Mouse (Mus musculus) E14TG2a.4 (cell line): ENCODE results near the gene Gcn1l1.
A peak's percentile ranks its signal among the peaks of the same experiment; 100 is the strongest.

ENCODE experiments used
- H3K27me3 ChIP-seq: 2 replicates; pipeline ENCODE4 v1.6.1; 2014; ENCODE audit warnings: low read length, control low read depth; ENCODE audit not compliant: insufficient read depth
- H3K36me3 ChIP-seq: 2 replicates; pipeline ENCODE4 v1.6.1; 2014; ENCODE audit warnings: low read length, control low read depth; ENCODE audit not compliant: insufficient read depth
- H3K4me1 ChIP-seq: replicated peaks from 2 replicates; pipeline ENCODE4 v1.6.1; 2014; ENCODE audit warnings: low read depth, low read length, control low read depth
- H3K4me3 ChIP-seq: replicated peaks from 2 replicates; pipeline ENCODE4 v1.5.1; 2014; ENCODE audit warnings: mild to moderate bottlenecking, low read length
- H3K9me3 ChIP-seq: 2 replicates; pipeline ENCODE4 v1.6.1; 2014; ENCODE audit warnings: low read length, control low read depth
- CTCF ChIP-seq: conservative IDR thresholded peaks from 2 replicates; pipeline ENCODE4 v1.5.1; 2014; ENCODE audit warnings: low read length
- NANOG ChIP-seq: IDR thresholded peaks from 2 replicates; pipeline ENCODE4 v1.6.1; 2014; ENCODE audit warnings: borderline replicate concordance, low read length, mixed read lengths
- POU5F1 ChIP-seq: IDR thresholded peaks from 2 replicates; pipeline ENCODE4 v1.6.1; 2014; ENCODE audit warnings: low read length, borderline replicate concordance

Gcn1l1 gene

DNA sequence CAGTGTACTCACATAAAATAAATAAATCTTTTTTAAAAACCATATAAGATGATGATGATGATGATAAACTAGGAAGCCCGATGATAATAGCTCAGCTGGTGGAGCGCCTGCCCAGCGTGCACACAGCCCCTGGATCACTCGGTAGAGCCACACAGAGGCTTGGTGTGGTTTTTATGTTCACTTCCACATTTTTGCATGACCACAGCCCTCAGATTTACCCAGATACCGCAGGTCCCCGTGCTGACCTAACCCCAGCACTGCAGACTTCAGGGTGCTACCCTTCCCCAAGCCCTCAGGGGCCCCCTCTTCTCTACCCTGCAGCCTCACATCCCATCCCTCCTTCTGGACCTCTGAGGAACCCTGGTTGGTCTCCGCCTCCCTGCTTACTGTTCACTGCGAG is 63.0 kb downstream of the Gcn1l1 start:
- H3K36me3 ChIP-seq = peaks cover 7% of the 10 kb centered on the region
- TF ChIP-seq POU5F1 = no peak
- no peak for TF ChIP-seq CTCF
- TF ChIP-seq NANOG = no peak
- H3K9me3 ChIP-seq = no peaks in the 10 kb centered on the region
- peaks cover 5% of the 10 kb centered on the region; the same call in 1 of the 2 replicates for H3K27me3 ChIP-seq
- H3K4me3 ChIP-seq = no peak overlapping the region
- H3K4me1 ChIP-seq = peaks cover 57% of the 10 kb centered on the region

GRCm38 (mm10) chr5:115629672-115630071 is 64.6 kb downstream of the Gcn1l1 start:
- no peaks in the 10 kb centered on the region for H3K9me3 ChIP-seq
- TF ChIP-seq NANOG (no peak), CTCF (no peak), POU5F1 (no peak)
- H3K36me3 ChIP-seq = peaks cover 16% of the 10 kb centered on the region
- no peak overlapping the region for H3K4me3 ChIP-seq
- peaks cover 59% of the 10 kb centered on the region for H3K4me1 ChIP-seq
- H3K27me3 ChIP-seq = peaks cover 5% of the 10 kb centered on the region; the same call in 1 of the 2 replicates

GRCm38 (mm10) chr5:115630291-115630690 is 65.2 kb downstream of the Gcn1l1 start:
- Histone ChIP-seq H3K9me3 (no peaks in the 10 kb centered on the region), H3K4me3 (peak overlapping the region; percentile 97), H3K4me1 (peaks cover 61% of the 10 kb centered on the region), H3K27me3 (peaks cover 5% of the 10 kb centered on the region; the same call in 1 of the 2 replicates), H3K36me3 (peaks cover 22% of the 10 kb centered on the region)
- TF ChIP-seq POU5F1 (no peak), CTCF (no peak), NANOG (no peak)

DNA sequence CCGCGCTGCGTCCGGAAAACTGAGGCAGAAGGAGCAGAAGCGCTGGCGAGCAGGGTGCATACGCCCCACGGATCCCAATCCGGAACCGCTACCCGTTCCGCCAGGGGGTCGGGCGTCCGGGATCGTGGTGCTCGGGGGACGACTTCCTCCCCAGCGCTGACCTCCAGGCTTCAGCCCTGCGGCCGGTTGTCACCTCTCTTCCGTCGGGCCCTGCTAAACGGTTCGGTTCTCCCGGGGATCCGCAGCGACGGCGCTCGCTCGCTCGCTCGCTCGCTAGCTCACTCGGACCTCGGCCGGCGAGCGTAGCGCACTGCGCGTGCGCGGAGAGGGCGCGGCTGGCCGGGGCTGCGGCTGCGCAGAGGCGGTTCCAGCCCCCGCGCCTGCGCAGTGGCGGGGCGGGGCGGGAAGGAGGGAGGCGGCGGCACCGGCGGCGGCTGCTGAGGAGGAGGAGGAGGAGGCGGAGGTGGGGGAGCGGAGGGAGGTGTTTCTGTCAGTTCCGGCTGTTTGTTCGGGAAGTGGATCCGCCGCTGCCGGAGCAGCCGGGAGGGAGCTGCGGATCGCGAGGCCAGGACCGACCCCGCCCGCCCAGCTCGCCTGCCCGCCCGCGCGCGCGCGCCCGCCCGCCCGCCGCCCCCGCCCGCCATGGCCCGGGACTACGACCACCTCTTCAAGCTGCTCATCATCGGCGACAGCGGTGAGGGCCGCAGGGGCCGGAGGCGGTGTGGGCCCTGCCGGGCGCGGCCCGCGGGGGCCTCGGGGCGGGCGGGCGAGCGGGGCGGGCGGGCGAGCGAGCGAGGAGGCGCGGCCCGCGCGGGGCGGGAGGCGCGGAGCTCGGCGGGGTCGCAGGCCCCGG is 66.7 kb downstream of the Gcn1l1 start, which contains the start of gene Rab35:
Gene Rab35, plus strand, starts transcription at position 404 of the 853 bp plus-strand sequence.
- Histone ChIP-seq H3K4me1 (peaks cover 71% of the 10 kb centered on the region), H3K9me3 (no peaks in the 10 kb centered on the region), H3K27me3 (peaks cover 5% of the 10 kb centered on the region; the same call in 1 of the 2 replicates), H3K4me3 (peak within 1 kb of the TSS; percentile 97), H3K36me3 (peaks cover 28% of the 10 kb centered on the region)
- TF ChIP-seq POU5F1 (no peak), NANOG (no peak), CTCF (no peak)

GRCm38 (mm10) chr5:115632358-115632714 is 67.3 kb downstream of the Gcn1l1 start:
- Histone ChIP-seq H3K27me3 (peaks cover 5% of the 10 kb centered on the region; the same call in 1 of the 2 replicates), H3K4me1 (peaks cover 77% of the 10 kb centered on the region), H3K36me3 (peaks cover 32% of the 10 kb centered on the region), H3K4me3 (peak overlapping the region; percentile 97), H3K9me3 (no peaks in the 10 kb centered on the region)
- TF ChIP-seq NANOG (no peak), POU5F1 (no peak), CTCF (no peak)

DNA sequence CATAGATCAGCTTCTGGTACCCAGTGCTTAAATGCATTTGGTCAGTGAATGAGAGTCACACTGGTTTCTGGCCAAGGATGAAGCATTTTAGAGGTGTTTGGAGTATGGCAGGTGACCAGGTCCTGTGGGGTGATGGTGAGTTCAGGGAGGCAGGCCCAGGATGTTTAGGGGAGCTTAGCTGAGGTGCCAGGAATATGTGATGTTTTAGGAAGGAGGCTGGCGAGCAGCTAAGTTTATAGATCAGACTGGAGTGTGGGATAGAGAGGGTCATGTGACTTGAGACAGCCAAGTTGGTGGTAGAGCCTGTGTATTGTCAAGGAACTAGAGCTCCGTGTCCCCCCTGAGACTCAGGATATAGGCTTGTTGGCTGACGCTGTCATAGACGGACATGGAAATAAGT is 68.0 kb downstream of the Gcn1l1 start:
- H3K4me1 ChIP-seq = peaks cover 83% of the 10 kb centered on the region
- H3K27me3 ChIP-seq = peaks cover 5% of the 10 kb centered on the region; the same call in 1 of the 2 replicates
- peak overlapping the region; percentile 97 for H3K4me3 ChIP-seq
- no peaks in the 10 kb centered on the region for H3K9me3 ChIP-seq
- no peak for TF ChIP-seq CTCF
- no peak for TF ChIP-seq NANOG
- no peak for TF ChIP-seq POU5F1
- peaks cover 40% of the 10 kb centered on the region for H3K36me3 ChIP-seq

DNA sequence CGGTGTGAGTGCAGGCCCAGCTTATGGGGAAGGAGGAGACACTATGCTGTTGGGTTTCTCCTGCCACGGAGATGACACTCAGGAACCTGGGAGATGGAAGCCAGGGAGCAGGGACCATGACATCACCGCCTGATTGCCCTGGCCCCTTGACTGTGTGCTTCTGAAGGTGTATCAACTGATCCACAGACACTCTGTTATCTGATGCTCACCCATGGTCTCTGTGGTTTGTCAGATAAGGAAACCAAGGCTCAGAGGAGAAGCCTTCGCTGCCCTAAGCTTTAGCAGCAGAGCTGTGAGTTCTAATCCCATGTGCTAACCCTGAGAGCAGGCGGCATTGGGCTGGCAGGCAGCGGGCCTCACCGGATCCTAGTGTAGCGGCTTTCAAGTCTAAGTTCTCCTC is 69.0 kb downstream of the Gcn1l1 start:
- no peak for TF ChIP-seq POU5F1
- TF ChIP-seq CTCF = no peak
- no peak for TF ChIP-seq NANOG
- Histone ChIP-seq H3K9me3 (no peaks in the 10 kb centered on the region), H3K4me1 (peaks cover 80% of the 10 kb centered on the region), H3K4me3 (no peak overlapping the region), H3K36me3 (peaks cover 49% of the 10 kb centered on the region), H3K27me3 (0 out of 2 replicates have a peak, but pooled peaks cover 3% of the 10 kb centered on the region)

GRCm38 (mm10) chr5:115635536-115635935 is 70.5 kb downstream of the Gcn1l1 start:
- no peak for TF ChIP-seq CTCF
- H3K36me3 ChIP-seq = peaks cover 64% of the 10 kb centered on the region
- H3K9me3 ChIP-seq = no peaks in the 10 kb centered on the region
- peaks cover 83% of the 10 kb centered on the region for H3K4me1 ChIP-seq
- no peak overlapping the region for H3K4me3 ChIP-seq
- no peaks in the 10 kb centered on the region for H3K27me3 ChIP-seq
